ENCODE assay signal across 16 mouse cellular contexts in genomic region chr11:85520236-85520635, GRCm38 (mm10).
A peak's percentile ranks its signal among the peaks of the same experiment; 100 is the strongest.
DNase-seq lines count a peak whose midpoint lies in the region; ATAC-seq and TF ChIP-seq lines count a peak whose summit lies in the region.
"Had no signal": no experiment of that assay in that cellular context is flagged by ENCODE, and none has a peak within 500 bp of the region (broad histone marks: within the 10 kb centered on the region; RNA-seq: fewer than 3 reads in every experiment).

No protein-coding gene starts in this region.

- ATAC-seq in lung, embryonic 14.5 days (ENCODE audit: insufficient read depth): no peak
- ATAC-seq in frontal cortex, adult (ENCODE audit: low TSS enrichment): no peak
- ATAC-seq: CD4-positive, CD25-positive, alpha-beta regulatory T cell, adult 4 months; forebrain, embryonic 13.5 days had no signal

- H3K27me3 ChIP-seq in lung, embryonic 14.5 days (ENCODE audit: insufficient read depth, low read length): no peaks in the 10 kb centered on the region

- no peaks in the 10 kb centered on the region for H3K79me2 ChIP-seq in macrophage (ENCODE audit: inconsistent target)

- 64% methylated on average over 12 of the region's 12 CpGs for WGBS in lung, embryonic 14.5 days
- 93% methylated on average over 12 of the region's 12 CpGs for WGBS in macrophage (ENCODE audit: missing documents)

- H3K36me3 ChIP-seq in lung, embryonic 14.5 days (ENCODE audit: insufficient read depth): no peaks in the 10 kb centered on the region
- H3K36me3 ChIP-seq in macrophage (ENCODE audit: inconsistent target): no peaks in the 10 kb centered on the region
- H3K36me3 ChIP-seq: hindbrain, embryonic 12.5 days; liver, embryonic 13.5 days; neural tube, embryonic 12.5 days had no signal

- H3K4me3 ChIP-seq in lung, embryonic 14.5 days (ENCODE audit: low read depth, low read length): no peak overlapping the region
- H3K4me3 ChIP-seq in macrophage (ENCODE audit: inconsistent target): no peak overlapping the region
- H3K4me3 ChIP-seq: forebrain, embryonic 13.5 days; hindbrain, embryonic 12.5 days; liver, embryonic 13.5 days; neural tube, embryonic 12.5 days had no signal

- DNase-seq in gastrocnemius, postnatal 25 days: peak; percentile 21
- DNase-seq in gastrocnemius, adult 18-20 months (ENCODE audit: low spot score): no peak
- DNase-seq in kidney, adult 9 months: peak; percentile 13
- DNase-seq in kidney, adult 18-20 months: no peak
- peak; percentile 27 for DNase-seq in lung, embryonic 14.5 days
- no peak for DNase-seq in lung, postnatal 25 days (ENCODE audit: low spot score)
- DNase-seq: cerebellum, adult 2 months; liver, embryonic 13.5 days; thymus, postnatal 4 days had no signal

- peaks cover 27% of the 10 kb centered on the region for H3K4me1 ChIP-seq in lung, embryonic 14.5 days (ENCODE audit: insufficient read depth)

- H3K9ac ChIP-seq in lung, embryonic 14.5 days: no peak overlapping the region
- H3K9ac ChIP-seq: forebrain, embryonic 13.5 days; hindbrain, embryonic 12.5 days; liver, embryonic 13.5 days; neural tube, embryonic 12.5 days had no signal

- H3K9me3 ChIP-seq in lung, embryonic 14.5 days (ENCODE audit: low read depth, low read length): no peaks in the 10 kb centered on the region
- H3K9me3 ChIP-seq: forebrain, embryonic 13.5 days; hindbrain, embryonic 12.5 days; liver, embryonic 13.5 days; megakaryocyte, embryonic 14.5 days; neural tube, embryonic 12.5 days had no signal

- no peak overlapping the region for H3K4me2 ChIP-seq in lung, embryonic 14.5 days
- H3K4me2 ChIP-seq: forebrain, embryonic 13.5 days; hindbrain, embryonic 12.5 days; liver, embryonic 13.5 days; neural tube, embryonic 12.5 days had no signal

- peak overlapping the region; percentile 18; the same call in 1 of the 2 replicates for H3K27ac ChIP-seq in lung, embryonic 14.5 days (ENCODE audit: low read depth)
- H3K27ac ChIP-seq in macrophage: peak overlapping the region; percentile 49
- H3K27ac ChIP-seq: forebrain, embryonic 13.5 days; hindbrain, embryonic 12.5 days; liver, embryonic 13.5 days; neural tube, embryonic 12.5 days had no signal

- peak; percentile 46; the same call in 1 of the 2 replicates for TF ChIP-seq CTCF in lung, embryonic 14.5 days (IDR thresholded peaks at IDR 0.05; ENCODE audit: low read depth)

Comparison
In these comparisons a context has a peak if more than half of its experiments do, and no peak if none do; other contexts are left out.
1. DNase-seq: peak in gastrocnemius, postnatal 25 days (single experiment), kidney, adult 9 months (single experiment) and lung, embryonic 14.5 days (single experiment); none in gastrocnemius, adult 18-20 months (single experiment), kidney, adult 18-20 months (single experiment) and lung, postnatal 25 days (single experiment).